In genomic region chr7:71377983-71378382, GRCm38 (mm10) we compare ENCODE assay signal across 23 mouse cellular contexts. TPM values are rescaled to one million over a fixed set of nuclear protein-coding genes. Genes with fewer than 3 reads are reported as not detected.
DNase-seq lines count a peak whose midpoint lies in the region; ATAC-seq and TF ChIP-seq lines count a peak whose summit lies in the region.
"Had no signal": no experiment of that assay in that cellular context is flagged by ENCODE, and none has a peak within 500 bp of the region (broad histone marks: within the 10 kb centered on the region; RNA-seq: fewer than 3 reads in every experiment).

No protein-coding gene starts in this region.

- H3K9ac ChIP-seq in forebrain, embryonic 11.5 days (ENCODE audit: low read length) = no peak overlapping the region
- H3K9ac ChIP-seq in forebrain, embryonic 15.5 days (replicated peaks) = no peak overlapping the region
- no peak overlapping the region for H3K9ac ChIP-seq in kidney, embryonic 15.5 days
- H3K9ac ChIP-seq in lung, postnatal 0 days (replicated peaks; ENCODE audit: low read depth) = no peak overlapping the region
- H3K9ac ChIP-seq: embryonic facial prominence, embryonic 12.5 days; hindbrain, embryonic 13.5 days; intestine, embryonic 15.5 days; midbrain, embryonic 15.5 days had no signal

- H3K4me2 ChIP-seq in forebrain, embryonic 11.5 days (ENCODE audit: low read depth, low read length, severe bottlenecking) = no peak overlapping the region
- H3K4me2 ChIP-seq in forebrain, embryonic 15.5 days (replicated peaks) = no peak overlapping the region
- no peak overlapping the region for H3K4me2 ChIP-seq in kidney, embryonic 15.5 days
- H3K4me2 ChIP-seq in lung, postnatal 0 days (replicated peaks; ENCODE audit: low read depth, low read length) = no peak overlapping the region
- H3K4me2 ChIP-seq: embryonic facial prominence, embryonic 12.5 days; hindbrain, embryonic 13.5 days; intestine, embryonic 15.5 days; liver, embryonic 11.5 days; midbrain, embryonic 15.5 days had no signal

- 58% methylated on average over 6 of the region's 6 CpGs for WGBS in forebrain, embryonic 11.5 days
- 69% methylated on average over 6 of the region's 6 CpGs for WGBS in forebrain, embryonic 15.5 days
- WGBS in kidney, embryonic 15.5 days = 63% methylated on average over 6 of the region's 6 CpGs
- 63% methylated on average over 6 of the region's 6 CpGs for WGBS in lung, postnatal 0 days
- WGBS in lung, adult 2 months = 65% methylated on average over 6 of the region's 6 CpGs

- TF ChIP-seq POLR2A in lung, adult 2 months (IDR thresholded peaks at IDR 0.05; ENCODE audit: borderline replicate concordance, extremely low read depth, low read depth, low read length) = no peak

- H3K27ac ChIP-seq in forebrain, embryonic 11.5 days (ENCODE audit: low read depth, low read length) = no peak overlapping the region
- no peak overlapping the region for H3K27ac ChIP-seq in forebrain, embryonic 15.5 days (replicated peaks)
- H3K27ac ChIP-seq in kidney, embryonic 15.5 days = peak overlapping the region; percentile 92
- H3K27ac ChIP-seq in lung, postnatal 0 days (ENCODE audit: low read length) = peak overlapping the region; percentile 68
- H3K27ac ChIP-seq: embryonic facial prominence, embryonic 12.5 days; hindbrain, embryonic 13.5 days; intestine, embryonic 15.5 days; midbrain, embryonic 15.5 days had no signal

- no peak for DNase-seq in forebrain, embryonic 11.5 days (ENCODE audit: low spot score)
- no peak for DNase-seq in kidney, adult 11 months
- peak; percentile 74 for DNase-seq in lung, postnatal 0 days (ENCODE audit: low spot score)
- DNase-seq in lung, adult 2 months = no peak
- peak; percentile 35 for DNase-seq in retina, embryonic 14.5 days (ENCODE audit: low spot score)
- DNase-seq in natural killer cell, adult 2 months (ENCODE audit: low spot score in 2 of 2) = no peak
- DNase-seq: adrenal gland, adult 8-10 months; cerebellum, adult 11-12 months; cerebellum, postnatal 36 days; layer of hippocampus, postnatal 36 days; thymus, adult 18-20 months had no signal

- no peak for TF ChIP-seq EP300 in lung, postnatal 0 days (IDR thresholded peaks at IDR 0.05)

- no peaks in the 10 kb centered on the region for H3K9me3 ChIP-seq in forebrain, embryonic 11.5 days (ENCODE audit: control insufficient read depth, low read length)
- no peaks in the 10 kb centered on the region for H3K9me3 ChIP-seq in forebrain, embryonic 15.5 days
- no peaks in the 10 kb centered on the region for H3K9me3 ChIP-seq in kidney, embryonic 15.5 days (replicated peaks)
- no peaks in the 10 kb centered on the region for H3K9me3 ChIP-seq in lung, postnatal 0 days (ENCODE audit: low read length)
- H3K9me3 ChIP-seq: embryonic facial prominence, embryonic 12.5 days; hindbrain, embryonic 13.5 days; intestine, embryonic 15.5 days; midbrain, embryonic 15.5 days had no signal

- peaks cover 7% of the 10 kb centered on the region for H3K27me3 ChIP-seq in forebrain, embryonic 11.5 days (ENCODE audit: control insufficient read depth, insufficient read depth, low read length)
- peaks cover 31% of the 10 kb centered on the region for H3K27me3 ChIP-seq in forebrain, embryonic 15.5 days
- H3K27me3 ChIP-seq in kidney, embryonic 15.5 days = no peaks in the 10 kb centered on the region
- H3K27me3 ChIP-seq in lung, postnatal 0 days (replicated peaks; ENCODE audit: insufficient read depth, low read length) = no peaks in the 10 kb centered on the region
- H3K27me3 ChIP-seq: CH12.LX; embryonic facial prominence, embryonic 12.5 days; hindbrain, embryonic 13.5 days; intestine, embryonic 15.5 days had no signal

- H3K4me3 ChIP-seq in forebrain, embryonic 11.5 days (ENCODE audit: low read depth, low read length) = no peak overlapping the region
- H3K4me3 ChIP-seq in forebrain, embryonic 15.5 days = no peak overlapping the region
- H3K4me3 ChIP-seq in kidney, embryonic 15.5 days (replicated peaks) = no peak overlapping the region
- no peak overlapping the region for H3K4me3 ChIP-seq in lung, postnatal 0 days (ENCODE audit: low read depth, low read length)
- H3K4me3 ChIP-seq in lung, adult 2 months (replicated peaks; ENCODE audit: extremely low read depth, low read depth, low read length) = no peak overlapping the region
- H3K4me3 ChIP-seq: embryonic facial prominence, embryonic 12.5 days; hindbrain, embryonic 13.5 days; intestine, embryonic 15.5 days; midbrain, embryonic 15.5 days had no signal

- TF ChIP-seq CTCF in lung, postnatal 0 days (IDR thresholded peaks at IDR 0.05) = no peak
- TF ChIP-seq CTCF in lung, adult 2 months (IDR thresholded peaks at IDR 0.05; ENCODE audit: insufficient read depth, low read length) = no peak

- H3K4me1 ChIP-seq in forebrain, embryonic 11.5 days (replicated peaks; ENCODE audit: control insufficient read depth, insufficient read depth, low read length) = peaks cover 1% of the 10 kb centered on the region; the same call in 1 of the 2 replicates
- peaks cover 26% of the 10 kb centered on the region for H3K4me1 ChIP-seq in forebrain, embryonic 15.5 days
- peaks cover 59% of the 10 kb centered on the region for H3K4me1 ChIP-seq in kidney, embryonic 15.5 days
- no peaks in the 10 kb centered on the region for H3K4me1 ChIP-seq in lung, postnatal 0 days (ENCODE audit: insufficient read depth, low read depth, low read length)
- H3K4me1 ChIP-seq in lung, adult 2 months (ENCODE audit: control insufficient read depth, insufficient read depth, low read length) = peaks cover 9% of the 10 kb centered on the region
- H3K4me1 ChIP-seq: intestine, embryonic 15.5 days had no signal

- no peaks in the 10 kb centered on the region for H3K36me3 ChIP-seq in forebrain, embryonic 11.5 days (ENCODE audit: control insufficient read depth, insufficient read depth, low read length)
- H3K36me3 ChIP-seq in forebrain, embryonic 15.5 days = no peaks in the 10 kb centered on the region
- no peaks in the 10 kb centered on the region for H3K36me3 ChIP-seq in kidney, embryonic 15.5 days
- H3K36me3 ChIP-seq in lung, postnatal 0 days (ENCODE audit: insufficient read depth, low read length) = no peaks in the 10 kb centered on the region
- H3K36me3 ChIP-seq: embryonic facial prominence, embryonic 12.5 days; hindbrain, embryonic 13.5 days; intestine, embryonic 15.5 days; midbrain, embryonic 15.5 days had no signal

- peak; percentile 7; the same call in 1 of the 2 replicates for ATAC-seq in forebrain, embryonic 11.5 days (replicated peaks; ENCODE audit: low FRiP score)
- ATAC-seq in forebrain, embryonic 15.5 days (replicated peaks) = no peak
- ATAC-seq in kidney, embryonic 15.5 days (replicated peaks; ENCODE audit: low FRiP score) = no peak
- peak; percentile 67 for ATAC-seq in lung, postnatal 0 days
- ATAC-seq: intestine, embryonic 15.5 days had no signal

RNA-seq across cellular contexts. Expression of gene Gm10295, which starts 26.7 kb away (rescaled TPM):
- not detected in 2 replicates for polyA plus RNA-seq in forebrain, embryonic 11.5 days (2014; fragmentation: Nextera tagmentation; extraction: Ambion mirVana)
- not detected in 2 replicates for polyA plus RNA-seq in forebrain, embryonic 15.5 days (2015; fragmentation: Nextera tagmentation; extraction: Ambion mirVana)
- not detected in 2 replicates for polyA plus RNA-seq in kidney, embryonic 15.5 days (2015; fragmentation: Nextera tagmentation; extraction: Ambion mirVana)
- not detected in 2 replicates for polyA plus RNA-seq in lung, postnatal 0 days (2015; fragmentation: Nextera tagmentation; extraction: Ambion mirVana)
- not detected in 2 replicates for polyA plus RNA-seq in lung, adult 2 months (2012; rRNA removed)
- polyA plus RNA-seq: brain, embryonic 14.5 days; embryonic facial prominence, embryonic 12.5 days; heart, embryonic 14.5 days; hindbrain, embryonic 13.5 days; intestine, embryonic 15.5 days; liver, embryonic 11.5 days; midbrain, embryonic 15.5 days; stomach, embryonic 14.5 days; urinary bladder, adult 2 months had no signal

Comparison
In these comparisons a context has a peak if more than half of its experiments do, and no peak if none do; other contexts are left out.
1. ATAC-seq: peak in forebrain, embryonic 11.5 days (single experiment) and lung, postnatal 0 days (single experiment); none in forebrain, embryonic 15.5 days (single experiment) and kidney, embryonic 15.5 days (single experiment).
2. DNase-seq: peak in lung, postnatal 0 days (single experiment) and retina, embryonic 14.5 days (single experiment); none in forebrain, embryonic 11.5 days (single experiment), kidney, adult 11 months (single experiment), lung, adult 2 months (single experiment) and natural killer cell, adult 2 months (0 of 2).
3. H3K27ac ChIP-seq: peak in kidney, embryonic 15.5 days (single experiment) and lung, postnatal 0 days (single experiment); none in forebrain, embryonic 11.5 days (single experiment) and forebrain, embryonic 15.5 days (single experiment).